In genomic region chr12:83532966-83533365, GRCm38 (mm10) we compare ENCODE assay signal across 21 mouse cellular contexts. TPM values are rescaled to one million over a fixed set of nuclear protein-coding genes. Genes with fewer than 3 reads are reported as not detected.
DNase-seq lines count a peak whose midpoint lies in the region; ATAC-seq and TF ChIP-seq lines count a peak whose summit lies in the region.
"Had no signal": no experiment of that assay in that cellular context is flagged by ENCODE, and none has a peak within 500 bp of the region (broad histone marks: within the 10 kb centered on the region; RNA-seq: fewer than 3 reads in every experiment).

No protein-coding gene starts in this region.

- no peak overlapping the region for H3K4me2 ChIP-seq in heart, embryonic 11.5 days
- no peak overlapping the region for H3K4me2 ChIP-seq in heart, postnatal 0 days (ENCODE audit: low read depth, low read length)
- no peak overlapping the region for H3K4me2 ChIP-seq in heart, embryonic 12.5 days
- H3K4me2 ChIP-seq in midbrain, postnatal 0 days (ENCODE audit: low read depth, low read length, poor library complexity, severe bottlenecking): no peak overlapping the region
- H3K4me2 ChIP-seq: embryonic facial prominence, embryonic 12.5 days; forebrain, embryonic 15.5 days; hindbrain, embryonic 12.5 days had no signal

- TF ChIP-seq CTCF in heart, postnatal 0 days (IDR thresholded peaks at IDR 0.05; ENCODE audit: low read depth): no peak
- no peak for TF ChIP-seq CTCF in midbrain, postnatal 0 days (IDR thresholded peaks at IDR 0.05)

- no peaks in the 10 kb centered on the region for H3K9me3 ChIP-seq in heart, embryonic 11.5 days (replicated peaks; ENCODE audit: control insufficient read depth, low read length)
- no peaks in the 10 kb centered on the region for H3K9me3 ChIP-seq in heart, postnatal 0 days (replicated peaks; ENCODE audit: control insufficient read depth, low read length)
- H3K9me3 ChIP-seq in heart, embryonic 12.5 days (replicated peaks): no peaks in the 10 kb centered on the region
- no peaks in the 10 kb centered on the region for H3K9me3 ChIP-seq in midbrain, postnatal 0 days (ENCODE audit: low read length)
- H3K9me3 ChIP-seq: embryonic facial prominence, embryonic 12.5 days; forebrain, embryonic 15.5 days; G1E; hindbrain, embryonic 12.5 days had no signal

- no peak for ATAC-seq in heart, embryonic 11.5 days (replicated peaks; ENCODE audit: insufficient number of reproducible peaks, low FRiP score, low TSS enrichment)
- ATAC-seq in heart, postnatal 0 days (ENCODE audit: insufficient read depth, low read depth): peak; percentile 62; the same call in 1 of the 2 replicates
- no peak for ATAC-seq in heart, embryonic 12.5 days (ENCODE audit: insufficient number of reproducible peaks, low FRiP score)
- no peak for ATAC-seq in midbrain, postnatal 0 days (ENCODE audit: low FRiP score)
- ATAC-seq: CD4-positive, CD25-positive, alpha-beta regulatory T cell, adult 4 months; forebrain, embryonic 15.5 days; hindbrain, embryonic 16.5 days; inflammation-experienced regulatory T-cells, adult 6 months; intestine, postnatal 0 days had no signal

- H3K4me1 ChIP-seq in heart, embryonic 11.5 days (ENCODE audit: control insufficient read depth, insufficient read depth, low read length): peaks cover 4% of the 10 kb centered on the region; the same call in 1 of the 2 replicates
- H3K4me1 ChIP-seq in heart, postnatal 0 days (ENCODE audit: control insufficient read depth, insufficient read depth): no peaks in the 10 kb centered on the region
- peaks cover 12% of the 10 kb centered on the region for H3K4me1 ChIP-seq in heart, embryonic 12.5 days (replicated peaks)
- H3K4me1 ChIP-seq in midbrain, postnatal 0 days (ENCODE audit: insufficient read depth, low read length): no peaks in the 10 kb centered on the region

- intact Hi-C loops in heart, postnatal 10 days (cut with DNase I): no loop called here

- peak; percentile 73 for DNase-seq in adrenal gland, postnatal 10 days
- no peak for DNase-seq in adrenal gland, adult 8-10 months
- DNase-seq in heart, adult 11 months: peak; percentile 92
- no peak for DNase-seq in heart, postnatal 0 days (ENCODE audit: low spot score)
- DNase-seq in heart, postnatal 10 days: peak; percentile 48 to 51
- no peak for DNase-seq in midbrain, postnatal 0 days (ENCODE audit: low spot score)
- DNase-seq: B cell, adult 2 months; cerebellum, adult 11-12 months; cerebellum, adult 9-10 months; gastrocnemius, postnatal 10 days; kidney, adult 8-10 months had no signal

- 87% methylated on average over 3 of the region's 3 CpGs for WGBS in heart, embryonic 11.5 days (ENCODE audit: insufficient replicate concordance)
- 48% methylated on average over 3 of the region's 3 CpGs for WGBS in heart, postnatal 0 days
- WGBS in heart, embryonic 12.5 days: 88% methylated on average over 3 of the region's 3 CpGs
- 80% methylated on average over 3 of the region's 3 CpGs for WGBS in midbrain, postnatal 0 days

- no peak overlapping the region for H3K9ac ChIP-seq in heart, embryonic 11.5 days (ENCODE audit: low read depth, low read length)
- H3K9ac ChIP-seq in heart, postnatal 0 days (replicated peaks; ENCODE audit: low read depth, low read length): no peak overlapping the region
- no peak overlapping the region for H3K9ac ChIP-seq in heart, embryonic 12.5 days
- H3K9ac ChIP-seq in midbrain, postnatal 0 days (replicated peaks; ENCODE audit: low read length, poor library complexity, severe bottlenecking): no peak overlapping the region
- H3K9ac ChIP-seq: embryonic facial prominence, embryonic 12.5 days; forebrain, embryonic 15.5 days; hindbrain, embryonic 12.5 days had no signal

- H3K36me3 ChIP-seq in heart, embryonic 11.5 days (ENCODE audit: control insufficient read depth, insufficient read depth, low read length): peaks cover 10% of the 10 kb centered on the region
- peaks cover 44% of the 10 kb centered on the region for H3K36me3 ChIP-seq in heart, postnatal 0 days (replicated peaks; ENCODE audit: control insufficient read depth, insufficient read depth, low read length)
- H3K36me3 ChIP-seq in heart, embryonic 12.5 days: peaks cover 69% of the 10 kb centered on the region
- H3K36me3 ChIP-seq in midbrain, postnatal 0 days (ENCODE audit: insufficient read depth, low read length): peaks cover 28% of the 10 kb centered on the region

- no peak for TF ChIP-seq EP300 in heart, postnatal 0 days (IDR thresholded peaks at IDR 0.05; ENCODE audit: low read depth)

- H3K4me3 ChIP-seq in heart, embryonic 11.5 days (ENCODE audit: low read depth, low read length): no peak overlapping the region
- H3K4me3 ChIP-seq in heart, postnatal 0 days (ENCODE audit: low read depth, low read length): no peak overlapping the region
- H3K4me3 ChIP-seq in heart, embryonic 12.5 days: no peak overlapping the region
- H3K4me3 ChIP-seq in midbrain, postnatal 0 days (ENCODE audit: low read depth, low read length): no peak overlapping the region
- H3K4me3 ChIP-seq: embryonic facial prominence, embryonic 12.5 days; forebrain, embryonic 15.5 days; hindbrain, embryonic 12.5 days had no signal

- H3K27ac ChIP-seq in heart, embryonic 11.5 days (ENCODE audit: low read depth, low read length): no peak overlapping the region
- no peak overlapping the region for H3K27ac ChIP-seq in heart, postnatal 0 days (ENCODE audit: low read depth)
- no peak overlapping the region for H3K27ac ChIP-seq in heart, embryonic 12.5 days (ENCODE audit: poor library complexity, severe bottlenecking)
- H3K27ac ChIP-seq in midbrain, postnatal 0 days (ENCODE audit: low read depth, low read length): no peak overlapping the region
- H3K27ac ChIP-seq: embryonic facial prominence, embryonic 12.5 days; forebrain, embryonic 15.5 days; hindbrain, embryonic 12.5 days had no signal

- H3K27me3 ChIP-seq in heart, embryonic 11.5 days (ENCODE audit: control insufficient read depth, insufficient read depth, low read length): no peaks in the 10 kb centered on the region
- no peaks in the 10 kb centered on the region for H3K27me3 ChIP-seq in heart, postnatal 0 days (ENCODE audit: control insufficient read depth, insufficient read depth, low read length)
- no peaks in the 10 kb centered on the region for H3K27me3 ChIP-seq in heart, embryonic 12.5 days (replicated peaks)
- no peaks in the 10 kb centered on the region for H3K27me3 ChIP-seq in midbrain, postnatal 0 days (ENCODE audit: insufficient read depth, low read length)
- H3K27me3 ChIP-seq: embryonic facial prominence, embryonic 12.5 days; forebrain, embryonic 15.5 days; hindbrain, embryonic 12.5 days had no signal

RNA-seq across cellular contexts. Expression of gene Dcaf4, which starts 12.7 kb away (rescaled TPM):
- 10 to 100 TPM; 38.8 to 58.9 TPM for total RNA-seq in adrenal gland, postnatal 10 days (2021)
- 10 to 100 TPM; 43.6 to 85.3 (median 57.4) TPM for total RNA-seq in adrenal gland, adult 8-10 months (2022)
- polyA plus RNA-seq in heart, embryonic 11.5 days (2014; fragmentation: Nextera tagmentation; extraction: Ambion mirVana): 23.8 and 24.1 TPM in 2 replicates
- 33.4 and 47.3 TPM in 2 replicates for total RNA-seq in heart, postnatal 0 days (2014; rRNA removed; ENCODE audit: low replicate concordance)
- polyA plus RNA-seq in heart, postnatal 0 days (2015; fragmentation: Nextera tagmentation; extraction: Ambion mirVana): 19.2 and 19.7 TPM in 2 replicates
- 22.7 and 23.8 TPM in 2 replicates for polyA plus RNA-seq in heart, embryonic 12.5 days (2016; fragmentation: Nextera tagmentation; extraction: Ambion mirVana)
- total RNA-seq in heart, postnatal 10 days (2021): 10 to 100 TPM; 18.6 to 19.5 TPM
- total RNA-seq in midbrain, postnatal 0 days (2014; rRNA removed): 38.4 and 48.7 TPM in 2 replicates
- 40.8 and 41.9 TPM in 2 replicates for polyA plus RNA-seq in midbrain, postnatal 0 days (2015; fragmentation: Nextera tagmentation; extraction: Ambion mirVana)

RNA-seq across cellular contexts. Expression of gene Dpf3, which starts 45.5 kb away (rescaled TPM):
- total RNA-seq in adrenal gland, postnatal 10 days (2021): 10 to 100 TPM in 1 of 2 experiments, 1 to 10 TPM in 1; 9.2 to 12.7 TPM
- 10 to 100 TPM in 1 of 4 experiments, 1 to 10 TPM in 3; 6.9 to 14.2 (median 9.4) TPM for total RNA-seq in adrenal gland, adult 8-10 months (2022)
- 29.7 TPM in 2 replicates for polyA plus RNA-seq in heart, embryonic 11.5 days (2014; fragmentation: Nextera tagmentation; extraction: Ambion mirVana)
- total RNA-seq in heart, postnatal 0 days (2014; rRNA removed; ENCODE audit: low replicate concordance): 5.2 and 14.4 TPM in 2 replicates
- polyA plus RNA-seq in heart, postnatal 0 days (2015; fragmentation: Nextera tagmentation; extraction: Ambion mirVana): 15.3 and 18.5 TPM in 2 replicates
- polyA plus RNA-seq in heart, embryonic 12.5 days (2016; fragmentation: Nextera tagmentation; extraction: Ambion mirVana): 27.1 and 31.2 TPM in 2 replicates
- total RNA-seq in heart, postnatal 10 days (2021): 10 to 100 TPM; 17.3 to 18.1 TPM
- 31.7 and 35.9 TPM in 2 replicates for total RNA-seq in midbrain, postnatal 0 days (2014; rRNA removed)
- polyA plus RNA-seq in midbrain, postnatal 0 days (2015; fragmentation: Nextera tagmentation; extraction: Ambion mirVana): 10.3 and 14.3 TPM in 2 replicates

Comparison
In these comparisons a context has a peak if more than half of its experiments do, and no peak if none do; other contexts are left out.
1. DNase-seq: peak in adrenal gland, postnatal 10 days (single experiment), heart, adult 11 months (single experiment) and heart, postnatal 10 days (2 of 2); none in adrenal gland, adult 8-10 months (single experiment), heart, postnatal 0 days (single experiment) and midbrain, postnatal 0 days (single experiment).